Mouse (Mus musculus) naive thymus-derived CD4-positive, alpha-beta T cell, adult 2 months (primary cell): Measurements from ENCODE around the gene Fermt3.
A peak's percentile ranks its signal among the peaks of the same experiment; 100 is the strongest.
"Not testable (repeated sequence)": the region's sequence is repeated elsewhere in the genome, so short reads cannot be mapped to it uniquely, and the experiment has no call there.

Source experiments
- DNase-seq: peaks from one replicate; pipeline ENCODE4 v3.0.0-alpha.2; 2011; ENCODE audit warnings: low read depth

The Fermt3 gene

DNA sequence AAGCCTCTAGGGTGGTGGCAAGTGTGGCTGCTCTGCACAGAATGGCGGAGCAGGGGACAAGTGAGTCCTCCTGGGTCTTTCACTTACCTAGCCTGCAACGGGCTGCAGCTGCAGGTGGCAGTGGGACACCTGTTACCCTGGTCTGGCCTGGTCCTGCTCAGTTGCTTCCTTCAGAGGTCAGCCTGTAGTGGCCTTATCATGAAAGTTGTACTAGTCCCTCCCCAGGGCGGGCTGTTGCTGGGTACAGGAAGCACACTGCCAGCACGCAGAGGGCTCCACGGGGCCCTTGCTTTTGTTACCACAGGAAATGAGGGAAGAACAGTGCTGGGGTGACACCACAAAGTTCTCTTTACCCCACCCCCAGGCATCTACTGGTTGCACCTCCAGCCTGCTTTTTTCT is at the start of gene Fermt3:
Fermt3 (minus strand) TSS at position 279 of the 400 bp plus-strand sequence.
- peak; percentile 88 for DNase-seq

DNA sequence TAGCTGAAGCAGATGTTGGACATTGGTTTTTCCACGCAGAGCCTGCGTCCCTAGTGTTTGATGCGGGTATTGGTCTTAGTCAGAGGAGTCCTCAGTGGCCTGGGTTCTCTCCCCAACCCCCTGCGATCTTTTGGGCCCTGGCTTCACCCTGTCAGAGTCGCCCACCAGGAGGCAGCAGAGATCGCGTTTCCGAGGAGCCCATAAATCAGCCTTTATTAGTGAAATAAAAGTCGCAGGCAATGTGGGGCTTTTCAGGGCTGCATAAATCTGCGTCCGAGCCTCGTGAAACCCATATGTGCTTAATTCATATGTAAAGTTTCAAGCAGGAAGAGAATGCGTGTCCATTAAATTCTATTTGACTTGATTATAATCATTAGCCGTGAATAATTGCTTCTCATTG is 48.9 kb upstream of the Fermt3 start:
- DNase-seq, result peak; percentile 81

DNA sequence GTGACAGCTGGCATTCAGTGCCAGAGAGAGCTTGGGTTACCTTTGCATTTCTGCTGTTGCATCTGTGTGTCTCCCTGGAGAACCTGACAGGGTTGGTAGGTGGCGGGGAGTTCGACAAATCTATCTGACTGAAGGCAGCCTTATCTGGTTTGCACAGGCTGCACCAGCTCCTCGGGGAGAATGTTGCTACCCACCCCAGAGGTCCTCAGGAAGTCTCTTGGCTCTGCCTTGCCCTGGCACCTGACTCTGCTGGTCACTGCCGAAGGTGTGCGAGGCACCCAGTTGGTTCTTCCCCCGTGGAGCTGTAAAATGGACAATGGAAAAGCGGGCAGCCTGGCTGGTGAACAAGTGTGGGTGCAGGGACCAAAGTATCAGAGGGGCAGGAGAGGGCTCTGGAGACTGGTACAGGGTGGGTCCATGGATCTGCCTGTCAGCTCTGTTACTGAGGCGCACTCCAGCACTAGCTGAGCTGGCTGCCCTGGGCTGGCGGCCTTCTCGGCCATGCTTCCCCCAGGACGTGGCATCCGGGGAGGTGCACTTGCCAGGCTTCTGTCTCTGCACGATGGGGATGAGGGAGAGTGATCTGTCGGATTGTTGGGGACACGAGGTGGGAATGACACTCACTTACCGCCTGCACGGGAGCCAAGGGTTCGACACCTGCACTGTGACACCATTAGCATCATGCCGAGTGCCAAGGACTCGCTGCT is 48.2 kb upstream of the Fermt3 start:
- no peak for DNase-seq

DNA sequence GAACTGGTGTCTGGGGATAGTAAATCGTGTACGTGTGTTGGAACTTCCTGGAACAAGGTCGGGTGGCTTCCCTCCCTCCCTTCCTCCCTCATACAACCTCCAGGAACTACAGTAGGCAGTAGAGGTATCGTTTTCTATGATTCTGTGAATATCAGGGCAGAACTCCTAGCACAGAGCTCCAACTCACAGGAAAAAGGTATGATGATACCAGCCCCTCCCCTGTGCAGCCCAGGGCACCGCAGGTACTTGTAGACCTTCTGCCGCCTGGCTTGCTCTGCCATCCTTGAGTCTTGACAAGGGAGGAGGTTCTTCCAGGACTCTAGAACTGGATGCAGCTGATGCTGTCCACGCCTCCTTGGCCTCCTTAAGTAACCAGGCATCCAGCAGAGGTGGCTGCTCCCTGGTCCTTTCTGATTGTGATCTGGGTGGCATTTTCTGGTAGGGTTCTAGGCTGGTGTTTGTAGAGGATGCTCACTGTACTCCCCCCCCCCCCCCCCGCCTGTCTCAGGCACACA is 47.6 kb upstream of the Fermt3 start:
- peak; percentile 19 for DNase-seq

DNA sequence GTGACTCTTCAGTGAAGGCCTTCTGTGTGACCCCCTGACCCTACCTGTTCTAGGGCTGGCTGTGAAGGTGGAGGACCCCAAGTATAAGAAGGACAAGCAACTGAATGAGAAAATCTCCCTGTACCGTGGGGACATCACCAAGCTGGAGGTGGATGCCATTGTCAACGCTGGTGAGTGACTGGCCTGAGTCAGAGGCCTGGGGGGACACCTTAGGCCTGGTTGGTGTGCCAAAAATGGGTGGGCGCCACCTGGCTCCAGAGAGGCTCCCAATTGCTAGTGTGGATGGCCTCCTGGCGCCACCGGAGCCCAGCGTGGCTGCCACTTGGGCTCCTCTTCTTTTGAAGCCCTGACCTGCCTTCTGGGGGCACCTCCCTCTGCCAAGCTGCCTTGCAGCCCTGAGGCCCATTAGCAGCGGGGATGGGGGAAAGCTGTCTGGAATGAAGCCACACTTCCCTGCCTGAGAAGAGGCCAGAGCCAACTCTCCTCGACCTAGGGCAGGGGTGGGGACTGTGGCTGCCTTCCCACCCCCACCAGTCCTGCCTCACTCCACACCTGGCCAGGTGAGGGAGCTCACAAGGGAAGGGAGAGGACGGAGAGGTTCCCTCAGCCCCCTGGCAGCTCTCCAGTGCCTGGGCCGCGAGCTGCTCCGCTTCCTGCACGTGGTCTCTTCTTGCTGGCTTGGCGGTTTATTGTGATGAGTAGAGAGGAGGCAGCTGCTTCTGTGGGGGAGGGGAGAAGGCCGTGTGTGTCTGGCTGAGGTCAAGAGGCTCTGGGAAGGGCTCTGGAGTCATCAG is 47.0 kb upstream of the Fermt3 start:
- DNase-seq, result peak; percentile 61

DNA sequence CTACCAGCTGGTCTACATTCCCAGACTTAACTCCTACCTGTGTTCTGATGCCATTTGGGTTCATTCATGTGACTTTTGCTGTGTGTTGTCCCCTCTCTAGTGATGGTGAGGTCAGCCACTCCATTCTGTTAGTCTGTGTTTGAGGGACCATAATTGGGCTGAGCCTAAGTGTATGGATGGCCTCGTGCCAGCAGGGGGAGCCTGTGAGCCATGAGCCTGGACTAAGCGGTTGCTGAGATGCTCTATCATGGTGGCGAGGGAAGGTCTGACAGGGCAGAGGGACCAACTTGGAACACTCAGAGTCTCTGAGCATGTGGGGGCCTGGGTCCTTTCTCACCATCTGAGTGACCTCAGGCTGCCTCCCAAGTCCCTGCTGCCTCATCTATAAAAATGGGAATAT is 45.3 kb upstream of the Fermt3 start:
- peak; percentile 89 for DNase-seq

DNA sequence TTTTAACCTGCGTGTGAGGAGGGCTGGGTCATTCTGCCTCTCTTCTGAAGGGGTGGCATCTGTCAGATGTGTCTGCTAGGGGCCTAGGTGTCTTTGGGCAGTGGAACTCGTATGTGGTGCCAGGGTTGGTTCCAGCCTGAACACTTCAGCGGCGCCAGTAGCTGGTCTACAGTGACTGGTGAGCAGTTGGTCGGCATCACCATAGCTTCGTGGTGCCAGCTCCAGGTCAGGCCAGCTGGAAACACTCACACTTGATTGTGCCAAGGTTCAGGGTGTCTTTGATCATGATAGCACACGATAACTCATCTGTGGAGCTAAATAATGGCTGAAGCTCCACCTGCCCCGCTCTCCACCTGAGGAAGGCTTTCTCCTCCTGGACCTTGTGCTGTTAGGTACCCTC is 43.6 kb upstream of the Fermt3 start:
- no peak for DNase-seq

DNA sequence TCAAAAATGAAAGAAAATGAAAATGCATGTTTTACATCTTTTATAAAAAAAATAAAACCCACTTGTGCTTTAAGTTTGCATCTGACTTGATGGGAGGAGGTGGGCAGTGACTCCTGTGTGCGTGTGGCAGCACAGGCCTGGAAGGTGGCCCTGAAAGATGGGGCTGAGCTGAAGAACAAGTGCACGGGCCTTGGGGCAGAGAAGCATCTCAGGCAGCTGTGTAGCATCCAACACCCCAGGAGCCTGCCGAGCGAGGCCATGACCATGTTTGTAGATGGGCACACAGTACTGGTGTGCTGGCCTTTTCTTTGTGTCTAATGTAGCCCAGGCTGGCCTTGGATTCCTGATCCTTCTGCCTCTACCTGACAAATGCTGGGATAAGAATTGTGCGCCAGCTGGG is 42.8 kb upstream of the Fermt3 start:
- no peak for DNase-seq

DNA sequence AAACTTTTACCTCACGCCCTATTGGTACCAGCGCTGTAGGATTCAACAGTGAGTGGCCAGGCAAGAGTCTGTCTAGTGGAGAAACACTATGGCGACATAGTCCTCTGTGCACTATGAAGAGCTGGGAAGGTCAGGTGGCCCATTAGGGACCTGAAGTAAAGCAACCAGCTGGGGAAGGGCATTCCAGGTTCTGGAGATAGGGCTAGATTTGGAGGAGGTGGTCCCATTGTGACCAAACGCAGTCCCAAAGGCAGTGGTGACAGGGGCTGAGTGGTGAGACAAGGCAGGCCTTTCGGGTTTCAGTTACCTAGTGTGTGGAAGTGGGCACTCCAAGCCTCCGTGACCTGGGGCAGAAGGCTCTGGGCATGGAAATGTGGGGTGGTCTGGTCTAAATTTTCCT is 39.3 kb upstream of the Fermt3 start:
- DNase-seq, result no peak

DNA sequence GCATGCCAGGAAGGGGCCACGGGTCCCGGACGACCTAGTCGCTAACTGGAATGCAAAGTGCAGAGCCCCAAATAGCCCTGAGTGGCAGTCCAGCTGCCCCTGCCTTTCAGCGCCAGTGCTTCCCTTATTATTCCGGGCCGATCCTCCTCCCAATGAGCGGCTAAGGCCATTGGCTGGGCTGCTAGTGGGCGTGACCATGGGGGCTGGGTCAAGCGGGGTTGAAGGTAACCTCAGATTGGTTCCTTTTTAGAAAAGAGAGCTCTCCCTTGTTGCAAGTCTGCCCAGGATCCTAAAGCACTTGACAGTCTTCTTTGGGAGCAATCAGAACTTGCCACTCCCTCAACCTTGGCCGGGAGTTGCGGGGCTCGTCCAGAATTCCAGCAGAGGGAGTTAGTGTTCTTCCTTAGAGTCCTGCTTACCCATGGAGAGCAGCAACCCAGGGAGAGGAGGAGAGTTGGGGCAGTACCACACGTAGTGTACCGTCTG is 38.5 kb upstream of the Fermt3 start:
- DNase-seq, result peak; percentile 72

DNA sequence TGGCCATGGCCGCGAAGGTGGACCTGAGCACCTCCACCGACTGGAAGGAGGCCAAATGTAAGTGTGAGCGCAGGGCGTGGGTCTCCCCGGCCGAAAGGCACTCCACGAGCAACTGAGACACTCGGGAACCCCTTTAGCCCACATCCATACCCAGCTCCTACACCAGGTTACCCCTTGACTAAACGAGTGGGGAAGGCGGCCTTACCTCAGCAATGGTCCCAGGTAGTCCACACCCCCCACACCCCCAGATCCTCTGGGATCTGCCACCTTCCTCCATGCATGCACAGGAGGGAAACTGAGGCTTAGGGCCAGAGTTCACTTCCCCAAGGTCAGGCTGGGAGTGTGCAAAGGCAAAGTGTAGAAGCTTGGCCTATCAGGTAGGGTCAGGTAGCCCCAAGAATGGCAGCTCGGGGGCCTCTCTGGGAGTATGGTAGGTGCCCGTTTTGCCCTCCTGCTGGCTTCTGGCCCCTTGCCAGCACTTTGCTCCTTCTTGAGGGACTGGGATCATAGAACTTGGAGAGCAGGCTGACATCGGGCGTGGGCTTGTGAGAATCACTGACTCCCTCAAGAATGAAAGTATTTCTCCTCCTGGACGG is 38.0 kb upstream of the Fermt3 start:
- DNase-seq, result no peak

DNA sequence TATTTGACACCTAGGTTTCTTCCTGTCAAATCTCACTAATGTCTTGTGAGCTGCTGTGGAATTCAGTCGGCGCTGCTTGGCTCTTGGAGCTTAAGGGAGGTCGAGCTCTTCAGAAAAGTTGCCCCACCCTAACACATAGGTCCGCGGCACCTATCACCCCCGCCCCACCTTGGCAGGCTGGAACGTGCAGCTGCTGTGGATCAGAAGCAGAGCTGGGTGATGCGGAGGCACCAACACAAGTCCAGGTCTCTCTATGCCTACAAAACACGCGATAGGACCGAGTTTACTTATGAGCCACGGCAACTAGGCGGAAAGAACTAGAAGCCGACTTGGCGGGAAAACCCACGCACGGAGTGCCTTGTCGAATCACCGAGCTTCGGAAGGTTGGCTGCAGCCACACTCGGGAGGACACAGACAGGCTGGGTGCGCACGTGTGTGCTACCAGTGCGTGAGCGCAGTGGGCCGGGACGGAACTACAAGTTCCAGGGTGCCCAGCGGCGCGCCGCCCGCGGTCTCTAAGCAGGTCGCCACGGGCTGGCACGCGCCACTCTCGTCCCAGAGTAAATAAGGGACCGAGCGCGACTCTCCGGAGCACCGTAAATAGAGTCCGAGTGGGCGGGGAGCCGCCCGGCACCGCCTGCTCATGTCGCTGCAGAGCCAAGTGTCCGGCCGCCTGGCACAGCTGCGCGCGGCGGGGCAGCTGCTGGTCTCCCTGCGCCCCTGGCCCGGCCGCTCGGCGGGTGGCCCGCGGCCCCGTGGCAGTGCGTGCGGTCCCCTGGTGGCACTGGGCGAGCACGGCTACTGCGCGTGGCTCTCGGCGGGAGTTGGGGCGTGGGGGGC is 37.2 kb upstream of the Fermt3 start, which contains the start of gene Macrod1:
Macrod1 (plus strand) TSS at position 563 of the 840 bp plus-strand sequence.
- peak; percentile 86 for DNase-seq

DNA sequence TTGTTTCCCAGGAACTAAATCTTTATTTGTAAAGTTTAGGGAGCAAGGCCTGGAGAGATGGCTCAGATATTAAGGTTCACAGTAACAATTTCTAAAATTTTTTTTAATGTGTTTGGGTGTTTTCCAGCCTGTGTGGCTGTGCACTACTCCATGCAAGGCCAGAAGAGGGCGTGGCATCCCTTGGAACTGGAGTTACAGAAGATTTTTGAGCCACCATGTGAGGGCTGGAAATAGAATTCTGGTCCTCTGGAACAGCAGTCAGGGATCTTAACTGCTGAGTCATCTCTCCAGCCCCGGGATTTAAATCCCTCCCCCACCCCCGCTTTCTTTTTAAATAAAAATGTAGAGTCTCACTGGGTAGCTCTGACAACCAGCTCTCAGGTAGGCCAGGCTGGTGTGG is 35.9 kb upstream of the Fermt3 start:
- DNase-seq, result no peak

DNA sequence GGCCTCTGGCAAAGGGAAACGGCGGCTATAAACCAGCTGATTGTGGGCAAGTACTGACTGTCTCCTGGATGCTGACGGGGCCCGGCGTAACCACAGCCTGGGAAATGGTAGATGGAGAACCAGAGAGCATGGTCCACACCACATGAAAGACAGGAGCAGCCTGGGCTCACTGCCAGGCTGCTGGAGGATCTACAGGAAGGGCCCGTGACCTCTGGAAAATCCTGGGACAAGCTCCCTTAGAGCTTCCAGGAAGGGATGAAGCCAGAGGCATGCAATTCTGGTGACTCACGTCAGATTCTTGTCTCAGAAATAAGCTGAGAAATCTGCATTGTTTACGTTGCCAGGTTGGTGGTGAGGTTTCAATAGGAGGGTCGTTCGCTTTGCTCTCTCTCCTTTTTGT is 35.5 kb upstream of the Fermt3 start:
- no peak for DNase-seq

DNA sequence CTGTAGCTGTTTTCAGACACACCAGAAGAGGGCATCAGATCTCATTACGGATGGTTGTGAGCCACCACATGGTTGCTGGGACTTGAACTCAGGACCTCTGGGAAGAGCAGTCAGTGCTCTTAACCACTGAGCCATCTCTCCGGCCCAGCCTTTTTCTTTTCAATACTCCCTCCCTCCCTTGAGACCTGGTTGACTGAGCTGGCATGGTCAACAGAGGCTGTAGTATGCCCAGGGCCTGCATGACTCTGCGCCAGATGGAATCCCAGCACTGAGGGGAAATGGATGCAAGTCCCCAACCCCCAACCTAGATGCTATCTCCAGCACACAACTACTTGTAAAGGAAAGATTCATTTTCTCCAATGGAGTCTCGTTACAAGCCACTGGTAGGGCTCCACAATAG is 34.1 kb upstream of the Fermt3 start:
- DNase-seq, result not testable (repeated sequence)

DNA sequence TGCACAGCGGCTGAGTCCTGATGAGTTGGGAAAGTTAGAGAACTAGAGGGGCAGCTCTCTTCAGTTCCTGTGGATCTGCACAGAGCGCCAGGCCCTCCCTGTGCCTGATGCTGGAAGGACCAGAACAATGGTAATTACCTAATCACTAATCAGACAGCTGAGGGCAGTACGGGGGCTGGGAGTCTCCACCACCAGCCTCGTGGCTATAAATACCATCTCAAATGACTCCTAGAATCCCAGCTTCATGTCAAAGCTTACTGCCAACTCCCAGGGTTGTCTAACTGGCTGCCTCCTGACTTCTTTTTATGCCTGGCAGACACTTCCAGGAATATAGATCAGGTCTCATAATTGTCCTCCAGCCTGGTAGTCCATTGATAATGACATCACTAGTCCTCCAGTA is 25.4 kb upstream of the Fermt3 start:
- DNase-seq, result no peak

DNA sequence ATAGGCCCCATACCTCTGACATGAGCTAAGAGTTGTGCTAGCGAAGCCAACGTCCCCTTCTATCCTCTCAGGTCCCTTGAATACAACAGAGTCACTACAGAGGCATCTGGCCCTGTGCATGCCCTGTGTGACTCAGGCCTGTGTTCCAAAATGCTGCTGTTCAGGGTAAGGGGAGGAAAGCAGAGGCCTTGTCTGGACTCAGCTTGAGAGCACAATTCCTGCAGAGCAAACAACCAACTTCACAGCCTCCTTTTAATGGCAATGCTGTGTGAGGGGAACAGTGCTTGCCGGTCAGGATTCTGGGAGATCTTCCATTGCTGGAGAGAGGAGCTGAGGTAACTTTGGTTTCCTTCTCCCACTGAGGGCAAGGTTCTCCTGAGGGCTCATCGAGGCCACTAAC is 25.0 kb upstream of the Fermt3 start:
- no peak for DNase-seq

DNA sequence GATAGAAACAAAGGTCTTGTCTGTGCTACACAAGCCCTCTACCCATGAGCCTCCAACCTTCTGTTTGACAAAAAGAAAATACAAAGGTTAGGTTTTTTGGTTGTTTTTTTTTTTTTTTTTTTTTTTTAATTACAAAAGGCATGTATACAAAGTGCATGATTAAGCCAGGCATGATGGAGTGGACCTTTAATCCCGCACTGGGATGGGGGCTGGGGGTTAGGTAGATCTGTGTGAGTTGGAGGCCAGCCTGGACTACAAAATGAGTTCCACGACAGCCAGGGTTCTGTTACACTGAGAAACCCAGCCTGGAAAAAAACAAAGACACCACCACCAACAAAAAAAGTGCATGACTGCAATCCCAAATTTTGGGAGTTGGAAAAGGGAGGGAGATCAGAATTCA is 21.9 kb upstream of the Fermt3 start:
- no peak for DNase-seq

DNA sequence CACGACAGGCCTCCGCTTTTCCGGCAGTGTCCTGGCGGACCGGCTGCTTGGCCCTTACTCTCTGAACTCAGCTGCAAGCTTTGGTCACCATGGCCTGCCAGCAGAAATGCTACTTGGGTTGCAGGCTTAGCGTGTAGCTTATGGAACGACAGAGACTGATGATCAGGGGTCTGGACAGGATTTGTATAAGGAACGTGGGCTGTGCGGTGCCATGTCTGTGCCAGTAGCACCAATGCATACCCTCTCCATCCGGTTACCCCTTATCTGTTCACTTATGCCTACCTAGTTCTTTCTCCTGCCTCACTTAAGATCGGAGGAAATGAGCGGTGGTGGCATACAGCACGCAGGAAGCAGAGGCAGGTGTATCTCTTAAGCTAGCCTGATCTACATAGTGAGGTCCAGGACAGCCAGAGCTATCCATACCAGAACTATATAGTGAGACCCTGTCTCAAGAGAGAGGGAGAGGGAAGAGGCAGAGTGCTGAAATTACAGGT is 21.4 kb upstream of the Fermt3 start:
- DNase-seq, result no peak

DNA sequence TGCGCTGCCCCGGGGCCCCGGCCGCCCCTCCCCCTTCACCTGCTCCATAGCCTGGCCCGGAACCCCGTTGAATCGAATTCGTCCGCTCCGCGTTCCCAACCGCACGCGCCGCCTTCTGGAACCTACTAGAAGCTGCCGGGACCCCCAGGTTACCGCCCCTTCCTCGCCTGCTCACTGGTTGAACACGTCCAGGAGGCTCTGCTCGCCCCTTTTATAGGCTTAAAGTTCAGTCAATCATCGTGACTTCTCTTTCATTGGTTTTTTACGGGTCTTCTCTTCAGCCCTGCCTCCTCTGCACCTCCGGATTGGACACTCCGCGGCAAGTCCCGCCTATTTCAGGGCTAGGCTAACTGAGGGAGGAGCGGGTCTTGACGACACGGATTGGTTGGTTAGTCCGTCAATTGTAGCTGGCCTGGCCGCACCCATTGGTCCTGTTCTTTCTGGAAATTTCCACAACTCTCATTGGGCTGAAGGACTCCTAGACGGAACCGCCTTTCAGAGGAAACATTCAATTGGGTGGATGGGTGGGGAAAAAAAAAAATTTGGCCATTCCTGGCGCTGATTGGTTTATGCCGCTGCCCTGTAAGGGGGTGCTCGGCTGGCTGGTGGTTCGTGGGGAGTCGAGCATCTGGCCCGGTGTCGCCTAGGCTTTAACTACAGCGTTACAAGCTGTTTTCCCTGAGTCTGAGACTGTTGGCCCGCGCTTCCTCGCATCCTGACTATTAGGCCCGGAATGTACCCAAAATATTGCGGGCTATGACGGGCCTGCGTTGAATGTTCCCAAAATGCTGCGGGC is 20.8 kb upstream of the Fermt3 start, which contains the start of gene Stip1:
Stip1 (minus strand) TSS at position 127 of the 796 bp plus-strand sequence.
- peak; percentile 99 for DNase-seq
